7 mouse cellular contexts compared by ENCODE assay signal in genomic region chr6:3345924-3346597, GRCm38 (mm10). TPM values are rescaled to one million over a fixed set of nuclear protein-coding genes. Genes with fewer than 3 reads are reported as not detected.
DNase-seq lines count a peak whose midpoint lies in the region; ATAC-seq lines count a peak whose summit lies in the region.
"Not testable (repeated sequence)": the region's sequence is repeated elsewhere in the genome, so short reads cannot be mapped to it uniquely, and the experiment has no call there.

No protein-coding gene starts in this region.

- WGBS in hindbrain, embryonic 10.5 days: 20% methylated on average over 1 of the region's 1 CpGs
- WGBS in liver, embryonic 13.5 days (ENCODE audit: insufficient replicate concordance): 7% methylated on average over 1 of the region's 1 CpGs
- 15% methylated on average over 1 of the region's 1 CpGs for WGBS in midbrain, embryonic 16.5 days

- H3K4me2 ChIP-seq in liver, embryonic 13.5 days; midbrain, embryonic 16.5 days (ENCODE audit: low read length): not testable (repeated sequence)

- not testable (repeated sequence) for H3K4me3 ChIP-seq in hindbrain, embryonic 10.5 days; liver, embryonic 13.5 days (replicated peaks); midbrain, embryonic 16.5 days (ENCODE audit: low read depth, low read length)

- H3K36me3 ChIP-seq in hindbrain, embryonic 10.5 days; liver, embryonic 13.5 days; midbrain, embryonic 16.5 days (ENCODE audit: control insufficient read depth, insufficient read depth, low read length); splenic B cell, adult 2 months (ENCODE audit: control insufficient read depth, insufficient read depth, low read length, poor library complexity, severe bottlenecking): not testable (repeated sequence)

- not testable (repeated sequence) for H3K9me3 ChIP-seq in hindbrain, embryonic 10.5 days; liver, embryonic 13.5 days (replicated peaks); midbrain, embryonic 16.5 days (replicated peaks; ENCODE audit: control insufficient read depth, low read length, poor library complexity, severe bottlenecking)

- ATAC-seq in frontal cortex, adult (ENCODE audit: low TSS enrichment): peak; percentile 55; the same call in 1 of the 2 replicates
- ATAC-seq in liver, embryonic 13.5 days (ENCODE audit: low read depth): peak; percentile 47; the same call in 1 of the 2 replicates
- 0 out of 2 replicates have a peak, but pooled peaks have one; percentile 66 for ATAC-seq in midbrain, embryonic 16.5 days

- H3K27me3 ChIP-seq in hindbrain, embryonic 10.5 days (ENCODE audit: insufficient read depth, poor library complexity, severe bottlenecking); liver, embryonic 13.5 days; midbrain, embryonic 16.5 days (ENCODE audit: control insufficient read depth, insufficient read depth, low read depth, low read length); splenic B cell, adult 2 months (ENCODE audit: control insufficient read depth, insufficient read depth, low read length, poor library complexity, severe bottlenecking): not testable (repeated sequence)

- H3K27ac ChIP-seq in hindbrain, embryonic 10.5 days; liver, embryonic 13.5 days; midbrain, embryonic 16.5 days (ENCODE audit: low read length): not testable (repeated sequence)

- H3K9ac ChIP-seq in liver, embryonic 13.5 days; midbrain, embryonic 16.5 days (ENCODE audit: low read depth, low read length): not testable (repeated sequence)

- H3K4me1 ChIP-seq in hindbrain, embryonic 10.5 days (replicated peaks); liver, embryonic 13.5 days (replicated peaks); midbrain, embryonic 16.5 days (ENCODE audit: control insufficient read depth, insufficient read depth, low read length): not testable (repeated sequence)

- peak; percentile 4 for DNase-seq in cerebellum, adult 9-10 months
- peak; percentile 6 for DNase-seq in hindbrain, embryonic 10.5 days (ENCODE audit: low spot score)
- peak; percentile 63 for DNase-seq in kidney, postnatal 14 days
- not testable (repeated sequence) for DNase-seq in liver, embryonic 13.5 days
- DNase-seq in splenic B cell, adult 2 months (ENCODE audit: low read depth, low spot score): peak; percentile 88

RNA-seq across cellular contexts. Expression of gene Samd9l, which starts 53.3 kb away (rescaled TPM):
- polyA plus RNA-seq in hindbrain, embryonic 10.5 days (2016; fragmentation: Nextera tagmentation; extraction: Ambion mirVana): 0.16 and 0.37 TPM in 2 replicates
- 2.1 and 3.4 TPM in 2 replicates for polyA plus RNA-seq in liver, embryonic 13.5 days (2015; fragmentation: Nextera tagmentation; extraction: Ambion mirVana)
- 1.3 and 1.5 TPM in 2 replicates for polyA plus RNA-seq in midbrain, embryonic 16.5 days (2015; fragmentation: Nextera tagmentation; extraction: Ambion mirVana)
